Mouse (Mus musculus): ENCODE results near the gene Sumf2. TPM values are rescaled to one million over a fixed set of nuclear protein-coding genes. Genes with fewer than 3 reads are reported as not detected.
A peak's percentile ranks its signal among the peaks of the same experiment; 100 is the strongest.

Gene Sumf2
- total and polyA plus RNA-seq, 3 experiments: 34.6 to 43.0 (median 39.7) TPM

GRCm38 (mm10) chr5:129846752-129847557 lies at the start of gene Sumf2 (continued):
- peak; percentile 84; the same call in 1 of the 2 replicates for TF ChIP-seq MXI1 (IDR thresholded peaks at IDR 0.05; ENCODE audit: low read depth, low read length)

- dilution Hi-C loops (cut with MboI; ENCODE audit: extremely low pct_ligation_motif_present, extremely low pct_unique_long_range_greater_than_20kb, low sequenced_read_pairs): no loop called here
- H3K4me3 ChIP-seq (replicated peaks in 1 of 3; ENCODE audit: low read depth in 2 of 3, low read length in 2 of 3, poor library complexity in 1 of 3): no peak overlapping the region
- peaks cover 6% of the 10 kb centered on the region for H3K9me3 ChIP-seq (replicated peaks; ENCODE audit: low read length)
- H3K4me2 ChIP-seq (ENCODE audit: insufficient read depth, low read depth, poor library complexity, severe bottlenecking): no peak overlapping the region
- DNase-seq (ENCODE audit: extremely low read depth): no peak
- no peak overlapping the region for H3K27ac ChIP-seq (ENCODE audit: insufficient read depth, low read depth)
- peaks cover 24 to 32% of the 10 kb centered on the region in 2 experiments for H3K36me3 ChIP-seq (replicated peaks in 1 of 2; ENCODE audit: control insufficient read depth in 1 of 2, insufficient read depth in 1 of 2, low read length in 1 of 2)
- in situ Hi-C loops (cut with MboI; ENCODE audit: low pct_ligation_motif_present, low pct_unique_long_range_greater_than_20kb, low sequenced_read_pairs): no loop called here
- H3K27me3 ChIP-seq (replicated peaks): no peaks in the 10 kb centered on the region
- peaks cover 0 to 16% of the 10 kb centered on the region in 2 experiments; a peak in 1 of 4 replicates for H3K4me1 ChIP-seq (ENCODE audit: control insufficient read depth in 1 of 2, insufficient read depth in 2 of 2)
- H3K79me2 ChIP-seq (replicated peaks; ENCODE audit: control insufficient read depth, extremely low read depth, insufficient read depth, poor library complexity, severe bottlenecking): peaks cover 19% of the 10 kb centered on the region
- TF ChIP-seq PAX5 (IDR thresholded peaks at IDR 0.05; ENCODE audit: low read length) (no peak), RAD21 (IDR thresholded peaks at IDR 0.05; ENCODE audit: low read depth, low read length) (no peak), MXI1 (IDR thresholded peaks at IDR 0.05; ENCODE audit: low read depth, low read length) (no peak), UBTF (IDR thresholded peaks at IDR 0.05; ENCODE audit: low read depth, low read length) (no peak), SIN3A (IDR thresholded peaks at IDR 0.05; ENCODE audit: low read length) (no peak), EP300 (IDR thresholded peaks at IDR 0.05; ENCODE audit: low read length) (no peak)
- no peak overlapping the region for H3K9ac ChIP-seq (ENCODE audit: insufficient read depth, low read depth)
Measured at GRCm38 (mm10) chr5:129844848-129845247, 1.9 kb upstream of the Sumf2 start.

GRCm38 (mm10) chr5:129847558-129847820 lies 703 bp downstream of the Sumf2 start:
- peak overlapping the region; percentile 81 for H3K9ac ChIP-seq (ENCODE audit: insufficient read depth, low read depth)
- TF ChIP-seq MAFK (IDR thresholded peaks at IDR 0.05; ENCODE audit: insufficient replicate concordance, low read length) (no peak), TCF12 (IDR thresholded peaks at IDR 0.05; ENCODE audit: low read depth, low read length) (no peak), NELFE (IDR thresholded peaks at IDR 0.05; ENCODE audit: low read depth, low read length) (no peak), JUN (IDR thresholded peaks at IDR 0.05; ENCODE audit: insufficient read depth, low read depth, low read length) (no peak), UBTF (IDR thresholded peaks at IDR 0.05; ENCODE audit: low read depth, low read length) (no peak), POLR2AphosphoS2 (IDR thresholded peaks at IDR 0.05; ENCODE audit: low read depth, low read length) (no peak), PAX5 (IDR thresholded peaks at IDR 0.05; ENCODE audit: low read length) (no peak), RAD21 (IDR thresholded peaks at IDR 0.05; ENCODE audit: low read depth, low read length) (no peak), SMC3 (IDR thresholded peaks at IDR 0.05; ENCODE audit: low read depth, low read length) (no peak), CHD1 (IDR thresholded peaks at IDR 0.05; ENCODE audit: low read depth, low read length) (no peak), MYC (IDR thresholded peaks at IDR 0.05; ENCODE audit: low read depth, low read length) (no peak)
- H3K36me3 ChIP-seq (replicated peaks in 1 of 2; ENCODE audit: control insufficient read depth in 1 of 2, insufficient read depth in 1 of 2, low read length in 1 of 2): peaks cover 31 to 48% of the 10 kb centered on the region in 2 experiments
- H3K79me2 ChIP-seq (replicated peaks; ENCODE audit: control insufficient read depth, extremely low read depth, insufficient read depth, poor library complexity, severe bottlenecking): peaks cover 19% of the 10 kb centered on the region
- H3K4me2 ChIP-seq (ENCODE audit: insufficient read depth, low read depth, poor library complexity, severe bottlenecking): peak overlapping the region; percentile 99
- DNase-seq (ENCODE audit: extremely low read depth): no peak
- dilution Hi-C loops (cut with MboI; ENCODE audit: extremely low pct_ligation_motif_present, extremely low pct_unique_long_range_greater_than_20kb, low sequenced_read_pairs) (no loop called here), in situ Hi-C loops (cut with MboI; ENCODE audit: low pct_ligation_motif_present, low pct_unique_long_range_greater_than_20kb, low sequenced_read_pairs) (no loop called here)
- no peaks in the 10 kb centered on the region for H3K27me3 ChIP-seq (replicated peaks)
- H3K27ac ChIP-seq (ENCODE audit: insufficient read depth, low read depth): no peak overlapping the region
- H3K4me1 ChIP-seq (ENCODE audit: control insufficient read depth in 1 of 2, insufficient read depth in 2 of 2): peaks cover 0 to 16% of the 10 kb centered on the region in 2 experiments; a peak in 1 of 4 replicates
- H3K4me3 ChIP-seq (replicated peaks in 1 of 3; ENCODE audit: low read depth in 2 of 3, low read length in 2 of 3, poor library complexity in 1 of 3): peak overlapping the region; percentile 59 to 78 (median 60)
- H3K9me3 ChIP-seq (replicated peaks; ENCODE audit: low read length): peaks cover 6% of the 10 kb centered on the region
